Mouse (Mus musculus) 3T3-L1 (cell line): ENCODE measurements around the gene Tnk2.

Experiments
- DNase-seq: peaks from one replicate; pipeline ENCODE4 v3.0.0-alpha.2; 2015; ENCODE audit warnings: low read depth, low spot score

Gene Tnk2

GRCm38 (mm10) chr16:32643661-32644061 is at the start of gene Tnk2:
TSS of gene Tnk2 (plus strand) at chr16:32643874.
- DNase-seq = peak; percentile 82

DNA sequence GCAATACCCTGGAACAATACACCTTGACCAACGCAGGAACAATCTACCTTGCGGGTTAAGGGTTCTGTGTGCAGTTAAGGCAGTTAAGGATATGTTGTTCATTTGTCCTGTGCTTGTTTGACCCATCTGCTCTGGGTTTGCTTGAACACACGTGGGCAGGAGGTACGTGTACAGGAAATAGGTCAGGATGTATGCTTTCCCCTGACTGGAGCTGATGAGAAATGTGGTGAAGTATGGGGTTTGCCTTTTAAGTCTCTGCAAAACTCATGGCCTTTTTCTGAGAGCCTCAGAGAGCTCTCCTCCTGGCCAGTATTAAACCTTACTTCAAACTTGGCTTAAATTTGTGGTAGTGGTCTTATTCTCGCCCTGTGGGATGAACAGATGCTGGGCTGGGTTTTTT is 49.8 kb upstream of the Tnk2 start:
- no peak for DNase-seq

GRCm38 (mm10) chr16:32594701-32595100 is 49.0 kb upstream of the Tnk2 start:
- no peak for DNase-seq

DNA sequence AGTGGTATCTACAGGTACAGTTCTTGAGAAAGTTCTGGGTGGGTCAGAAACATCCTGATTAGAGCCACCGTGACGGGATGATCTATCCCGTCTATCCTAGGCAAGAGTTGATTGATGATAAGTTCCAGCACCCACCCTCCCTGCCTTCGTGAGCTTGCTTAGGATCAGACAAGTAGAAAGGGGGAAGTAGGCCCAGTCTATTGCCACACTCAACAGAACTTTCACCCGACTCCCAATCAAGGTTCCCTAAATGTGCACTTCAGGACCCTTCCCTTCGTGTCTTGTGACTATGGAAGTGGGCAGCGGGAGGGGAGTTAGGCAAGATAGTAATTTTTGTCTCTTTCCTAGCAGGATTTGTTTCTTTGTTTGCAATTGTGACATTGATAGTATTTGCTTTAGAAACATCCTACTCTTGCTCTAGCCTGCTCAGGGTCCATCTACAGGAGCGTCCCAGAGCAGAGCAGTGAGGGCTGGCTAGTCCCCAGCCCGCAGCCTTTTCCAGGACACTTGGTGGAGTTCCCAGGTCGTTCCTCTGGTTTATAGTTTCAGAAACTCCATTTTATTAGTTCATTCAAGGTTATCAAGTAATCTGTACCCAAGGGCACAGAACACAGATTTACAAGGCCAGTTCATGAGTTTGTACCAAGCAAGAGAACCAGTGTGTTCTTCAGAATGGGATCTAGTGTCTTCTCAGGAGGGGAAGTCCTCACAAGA is 48.4 kb upstream of the Tnk2 start:
- no peak for DNase-seq

GRCm38 (mm10) chr16:32597909-32598381 is 45.7 kb upstream of the Tnk2 start:
- peak; percentile 75 for DNase-seq

DNA sequence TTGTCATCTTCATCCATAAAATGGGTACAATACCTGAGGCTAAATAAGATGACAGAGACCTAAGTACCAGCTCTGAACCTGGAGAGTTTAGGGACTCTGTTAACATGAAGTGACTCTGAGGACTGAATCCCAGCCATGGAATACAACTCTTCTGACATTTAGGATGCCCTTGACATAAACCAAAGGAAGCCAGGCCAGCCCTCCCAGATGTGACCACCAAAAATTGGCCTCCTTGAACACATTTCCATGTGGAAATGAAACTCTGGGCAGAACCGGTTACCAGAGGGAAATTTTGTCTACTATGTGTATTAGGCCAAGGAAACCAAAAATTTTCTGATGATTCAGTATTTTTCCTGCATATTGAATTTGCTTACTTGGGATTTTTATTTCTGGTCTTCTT is 44.5 kb upstream of the Tnk2 start:
- DNase-seq = no peak

DNA sequence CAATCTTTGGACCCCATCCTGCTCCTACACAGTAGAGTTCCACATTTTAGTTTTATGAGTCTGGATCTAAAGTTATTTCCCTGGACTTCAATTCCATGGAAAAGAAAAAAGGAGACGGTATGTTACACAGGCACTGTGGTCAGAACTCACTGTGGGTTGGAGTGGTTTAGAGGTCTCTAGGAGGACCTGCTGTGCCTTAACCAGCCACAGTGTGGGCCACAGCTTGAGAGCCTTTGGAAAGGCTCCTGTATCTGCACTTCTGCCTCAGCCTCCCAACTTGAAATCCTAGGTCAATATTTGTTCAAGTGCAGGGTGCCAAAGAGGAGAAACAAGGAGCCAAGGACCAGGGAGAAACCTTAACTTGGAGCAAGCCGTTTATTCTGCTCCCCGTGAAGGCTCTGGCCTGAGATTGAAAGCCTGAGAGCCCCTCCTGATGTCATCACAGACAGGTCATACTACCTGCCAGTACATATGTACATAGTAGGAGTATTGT is 41.4 kb upstream of the Tnk2 start:
- no peak for DNase-seq

DNA sequence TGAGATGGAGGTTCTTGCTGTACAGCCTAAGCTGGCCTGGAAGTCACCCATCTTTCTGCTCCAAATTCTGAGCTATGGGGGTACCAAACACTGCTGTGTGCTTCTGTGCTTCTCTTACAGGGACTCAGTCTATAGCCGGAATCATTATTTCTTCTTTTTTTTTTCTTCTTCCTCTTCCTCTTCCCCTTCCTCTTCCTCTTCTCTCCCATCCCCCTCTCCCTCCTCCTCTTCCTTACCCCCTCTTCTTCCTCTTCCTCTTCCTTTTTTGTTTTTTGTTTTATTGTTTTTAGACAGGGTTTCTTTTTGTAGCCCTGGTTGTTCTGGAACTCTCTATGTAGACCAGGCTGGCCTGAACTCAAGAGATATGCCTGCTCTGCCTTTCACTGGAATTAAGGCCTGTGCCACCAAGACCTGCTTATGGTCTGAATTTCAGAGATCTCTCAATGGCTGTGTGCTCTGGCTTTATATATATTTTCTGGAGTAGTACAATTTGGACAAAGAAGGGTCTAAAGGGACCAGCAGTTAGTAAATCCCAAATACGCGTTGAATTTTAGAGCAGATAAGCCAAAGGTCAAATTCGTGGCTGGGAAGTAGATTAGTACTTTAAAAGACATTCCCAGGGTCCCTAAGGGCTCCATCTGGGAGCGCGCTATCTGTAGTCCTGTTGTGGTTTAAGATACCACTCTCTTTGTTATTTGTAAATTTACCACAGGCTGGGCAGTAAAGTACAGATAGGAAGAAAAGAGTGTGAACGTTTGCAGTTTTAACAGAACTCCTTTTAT is 35.9 kb upstream of the Tnk2 start:
- no peak for DNase-seq

DNA sequence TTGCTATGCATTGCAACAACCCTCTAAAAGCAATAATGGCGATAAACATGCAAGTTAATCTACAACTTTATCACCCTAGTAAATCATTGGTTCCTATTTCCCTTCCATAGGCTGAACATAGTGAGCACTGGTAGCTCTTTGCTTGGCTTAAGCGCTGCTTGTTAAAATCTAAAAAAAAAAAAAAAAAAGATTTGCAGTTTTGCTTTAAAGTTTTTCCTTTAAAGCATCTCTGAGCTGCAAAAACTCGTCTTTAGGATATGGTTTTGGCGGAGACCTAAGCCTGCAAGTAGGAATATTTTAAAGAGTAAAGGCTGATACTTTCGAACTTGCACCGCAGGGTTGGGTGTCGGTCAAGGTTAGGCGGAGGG is 35.3 kb upstream of the Tnk2 start:
- no peak for DNase-seq

GRCm38 (mm10) chr16:32608712-32609400 is 34.8 kb upstream of the Tnk2 start, which contains the start of gene Tfrc:
TSS of gene Tfrc (plus strand) at chr16:32608920.
- DNase-seq = peak; percentile 98

GRCm38 (mm10) chr16:32609401-32609779 is 34.3 kb upstream of the Tnk2 start:
- DNase-seq = peak; percentile 59

DNA sequence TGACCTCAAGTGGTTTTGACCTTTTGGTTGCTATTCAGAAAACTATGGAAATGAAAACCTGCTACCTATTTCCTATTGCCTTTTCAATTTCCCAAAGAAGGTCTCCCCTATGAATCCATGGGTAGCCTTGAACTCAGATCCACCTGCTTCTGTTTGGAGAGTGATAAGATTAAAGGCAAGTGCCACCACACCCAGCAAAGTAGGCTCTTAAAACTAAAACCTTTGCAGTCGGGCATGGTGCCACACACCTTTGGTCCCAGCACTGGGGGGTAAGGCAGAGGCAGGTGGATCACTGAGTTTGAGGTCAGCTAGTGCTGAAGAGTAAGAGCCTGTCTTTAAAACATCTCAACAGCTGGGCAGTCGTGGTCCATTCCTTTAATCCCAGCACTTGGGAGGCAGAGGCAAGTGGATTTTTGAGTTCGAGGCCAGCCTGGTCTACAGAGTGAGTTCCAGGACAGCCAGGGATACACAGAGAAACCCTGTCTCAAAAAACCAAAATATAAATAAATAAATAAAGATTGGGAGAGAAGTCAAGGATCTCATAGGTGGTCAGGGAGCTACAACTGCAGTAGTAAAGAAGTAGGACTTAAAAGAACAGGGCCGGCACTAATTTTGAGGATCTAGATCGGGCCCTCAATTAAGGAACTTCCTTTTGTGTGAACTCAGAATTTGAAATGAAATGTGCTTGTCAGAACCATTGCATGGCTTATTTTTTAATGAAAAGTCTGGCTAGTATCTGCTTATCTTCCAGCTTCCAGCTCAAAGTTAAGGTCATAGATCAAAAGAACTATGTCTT is 33.0 kb upstream of the Tnk2 start:
- DNase-seq = no peak

GRCm38 (mm10) chr16:32612052-32612451 is 31.6 kb upstream of the Tnk2 start:
- no peak for DNase-seq

- no peak for DNase-seq
These were observed 30.3 kb upstream of the Tnk2 start for GRCm38 (mm10) chr16:32613269-32613834.

DNA sequence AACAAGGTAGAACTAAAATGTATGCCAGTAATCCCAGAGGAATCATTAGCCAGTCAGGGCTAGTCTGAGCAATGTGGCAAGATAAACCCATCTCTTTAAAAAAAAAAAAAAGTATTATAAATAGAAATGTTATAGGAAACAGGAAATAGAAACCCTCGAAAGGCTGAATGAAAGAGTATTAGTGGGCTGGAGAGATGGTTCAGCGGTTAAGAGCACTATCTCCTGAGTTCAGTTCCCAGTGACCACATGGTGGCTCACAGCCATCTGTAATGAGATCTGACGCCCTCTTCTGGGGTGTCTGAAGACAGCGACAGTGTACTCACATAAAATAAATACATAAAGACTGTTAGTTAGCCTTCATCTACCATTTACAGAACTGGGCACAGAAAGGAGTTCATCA is 29.6 kb upstream of the Tnk2 start:
- no peak for DNase-seq

DNA sequence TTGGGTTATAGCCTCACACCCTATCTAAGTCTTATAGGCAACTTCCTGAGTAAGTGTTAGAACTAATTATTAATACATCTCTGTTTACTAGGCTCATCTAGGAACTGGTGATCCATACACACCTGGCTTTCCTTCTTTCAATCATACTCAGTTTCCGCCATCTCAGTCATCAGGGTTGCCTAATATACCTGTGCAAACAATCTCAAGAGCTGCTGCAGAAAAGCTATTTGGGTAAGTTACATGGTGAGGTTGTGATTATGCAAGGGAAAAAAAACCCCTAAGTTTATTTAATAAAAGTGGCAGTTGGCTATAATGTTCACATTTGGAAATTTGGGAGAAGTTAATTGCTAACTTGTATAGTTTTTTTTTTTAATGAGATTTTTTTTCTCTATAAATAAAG is 24.7 kb upstream of the Tnk2 start:
- no peak for DNase-seq

- no peak for DNase-seq
These were observed 15.5 kb upstream of the Tnk2 start for GRCm38 (mm10) chr16:32628140-32628539.

DNA sequence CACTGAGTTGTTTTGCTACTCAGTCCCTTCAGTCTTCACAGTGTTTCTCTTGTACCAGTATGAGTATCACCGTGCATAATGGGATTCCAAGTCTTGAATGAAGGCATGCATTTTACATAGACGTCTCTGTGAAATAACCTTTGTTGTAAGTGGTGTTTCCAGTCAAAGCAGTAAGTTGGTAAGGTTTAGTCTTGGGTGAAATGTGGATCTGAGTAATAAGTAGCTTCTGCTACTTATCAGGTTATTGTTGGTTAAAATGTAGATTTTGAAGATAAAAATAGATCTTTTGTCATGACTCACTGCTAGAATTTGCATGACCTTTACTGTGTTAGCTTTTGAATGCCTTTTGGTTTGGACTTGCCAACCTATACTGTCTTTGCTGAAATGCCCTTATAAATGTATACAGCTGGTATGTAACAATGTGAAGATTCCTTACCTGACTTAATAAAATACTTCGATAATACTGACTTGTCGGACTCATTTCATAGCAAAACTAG is 11.3 kb upstream of the Tnk2 start:
- DNase-seq = no peak

DNA sequence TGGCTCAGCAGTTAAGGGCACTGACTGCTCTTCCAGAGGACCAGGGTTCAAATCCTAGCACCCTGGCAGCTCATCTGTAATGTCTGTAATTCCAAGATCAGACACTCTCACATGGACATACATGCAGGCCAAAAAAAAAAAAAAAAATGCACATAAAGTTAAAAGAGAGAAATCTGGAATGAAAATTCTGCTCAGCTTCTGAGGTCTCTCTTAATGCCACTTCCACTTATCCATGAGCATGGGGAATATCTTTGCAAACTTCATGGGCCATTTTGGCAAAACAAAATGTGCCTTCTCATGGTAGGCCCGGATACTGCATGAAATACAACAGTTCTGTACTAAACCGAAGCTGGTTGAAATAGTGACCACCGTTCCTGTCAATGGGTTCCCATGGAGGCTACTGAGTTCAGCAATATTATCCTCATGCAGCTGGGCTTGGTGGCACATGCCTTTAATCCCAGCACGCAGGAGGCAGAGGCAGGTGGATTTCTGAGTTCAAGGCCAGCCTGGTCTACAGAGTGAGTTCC is 10.1 kb upstream of the Tnk2 start:
- DNase-seq = no peak

DNA sequence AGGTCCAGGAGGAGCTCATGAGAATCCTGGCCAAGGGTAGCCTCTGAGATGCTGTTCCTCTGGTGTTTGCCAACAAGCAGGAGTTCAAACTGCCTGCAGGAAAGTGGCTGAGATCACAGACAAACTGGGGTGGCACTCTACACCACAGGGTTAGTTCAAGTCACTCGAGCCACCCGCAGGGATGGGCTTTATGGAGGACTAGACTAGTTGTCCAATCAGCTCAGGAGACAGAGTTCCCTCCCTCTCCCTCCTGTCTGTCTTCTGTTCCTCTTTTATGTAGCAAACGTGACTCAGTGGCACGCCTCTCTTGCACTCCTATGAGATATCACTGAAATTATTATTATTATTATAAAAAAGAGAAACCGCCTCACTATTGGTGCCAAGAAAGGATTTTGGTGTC is 9.5 kb upstream of the Tnk2 start:
- DNase-seq = no peak

GRCm38 (mm10) chr16:32635314-32635713 is 8.4 kb upstream of the Tnk2 start:
- peak; percentile 38 for DNase-seq
